Mouse (Mus musculus): ENCODE measurements around the gene Gm21293.
"Not testable (repeated sequence)": the region's sequence is repeated elsewhere in the genome, so short reads cannot be mapped to it uniquely, and the experiment has no call there.

Gm21293 gene

GRCm38 (mm10) chr10:104142687-104143086, at the start of gene Gm21293:
Gene Gm21293 (plus strand): TSS chr10:104142987.
- in situ Hi-C loops (cut with MboI; ENCODE audit: low sequenced_read_pairs), result not testable (repeated sequence)

- in situ Hi-C loops (cut with MboI; ENCODE audit: low sequenced_read_pairs), result no loop called here
Measured at GRCm38 (mm10) chr10:104110044-104110443, 32.7 kb upstream of the Gm21293 start.

- in situ Hi-C loops (cut with MboI; ENCODE audit: low sequenced_read_pairs), result no loop called here
Measured at GRCm38 (mm10) chr10:104118312-104118711, 24.5 kb upstream of the Gm21293 start.

DNA sequence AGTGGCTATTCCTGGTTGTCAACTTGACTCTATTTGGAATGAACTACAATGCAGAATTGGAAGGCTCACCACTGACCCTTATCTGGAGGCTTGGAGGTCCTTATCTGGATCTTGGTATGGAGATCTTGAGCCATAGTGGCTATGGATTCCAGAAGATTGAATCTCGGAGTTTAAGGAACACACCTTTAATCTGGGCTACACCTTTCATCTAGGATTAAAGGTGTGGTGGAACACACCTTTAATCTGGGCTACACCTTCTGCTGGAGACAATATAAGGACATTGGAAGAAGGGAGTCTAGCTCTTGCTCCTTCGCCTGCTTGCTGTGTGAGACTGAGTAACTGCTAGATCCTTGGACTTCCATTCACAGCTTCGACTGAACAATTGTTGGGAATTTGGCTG, 8.4 kb downstream of the Gm21293 start, which contains the start of gene Gm6763:
TSS of gene Gm6763 (plus strand) at position 301 of the 400 bp plus-strand sequence.
- in situ Hi-C loops (cut with MboI; ENCODE audit: low sequenced_read_pairs), result not testable (repeated sequence)

- in situ Hi-C loops (cut with MboI; ENCODE audit: low sequenced_read_pairs), result not testable (repeated sequence)
Measured at GRCm38 (mm10) chr10:104159706-104160105, 16.9 kb downstream of the Gm21293 start, which contains the start of gene Gm8764. Gene Gm8764 (plus strand): TSS chr10:104160006.

DNA sequence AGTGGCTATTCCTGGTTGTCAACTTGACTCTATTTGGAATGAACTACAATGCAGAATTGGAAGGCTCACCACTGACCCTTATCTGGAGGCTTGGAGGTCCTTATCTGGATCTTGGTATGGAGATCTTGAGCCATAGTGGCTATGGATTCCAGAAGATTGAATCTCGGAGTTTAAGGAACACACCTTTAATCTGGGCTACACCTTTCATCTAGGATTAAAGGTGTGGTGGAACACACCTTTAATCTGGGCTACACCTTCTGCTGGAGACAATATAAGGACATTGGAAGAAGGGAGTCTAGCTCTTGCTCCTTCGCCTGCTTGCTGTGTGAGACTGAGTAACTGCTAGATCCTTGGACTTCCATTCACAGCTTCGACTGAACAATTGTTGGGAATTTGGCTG, 25.4 kb downstream of the Gm21293 start, which contains the start of gene Gm21304:
TSS of gene Gm21304 (plus strand) at position 301 of the 400 bp plus-strand sequence.
- in situ Hi-C loops (cut with MboI; ENCODE audit: low sequenced_read_pairs), result not testable (repeated sequence)

DNA sequence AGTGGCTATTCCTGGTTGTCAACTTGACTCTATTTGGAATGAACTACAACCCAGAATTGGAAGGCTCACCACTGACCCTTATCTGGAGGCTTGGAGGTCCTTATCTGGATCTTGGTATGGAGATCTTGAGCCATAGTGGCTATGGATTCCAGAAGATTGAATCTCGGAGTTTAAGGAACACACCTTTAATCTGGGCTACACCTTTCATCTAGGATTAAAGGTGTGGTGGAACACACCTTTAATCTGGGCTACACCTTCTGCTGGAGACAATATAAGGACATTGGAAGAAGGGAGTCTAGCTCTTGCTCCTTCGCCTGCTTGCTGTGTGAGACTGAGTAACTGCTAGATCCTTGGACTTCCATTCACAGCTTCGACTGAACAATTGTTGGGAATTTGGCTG, 33.9 kb downstream of the Gm21293 start, which contains the start of gene Gm21312:
TSS of gene Gm21312 (plus strand) at position 301 of the 400 bp plus-strand sequence.
- in situ Hi-C loops (cut with MboI; ENCODE audit: low sequenced_read_pairs), result not testable (repeated sequence)

DNA sequence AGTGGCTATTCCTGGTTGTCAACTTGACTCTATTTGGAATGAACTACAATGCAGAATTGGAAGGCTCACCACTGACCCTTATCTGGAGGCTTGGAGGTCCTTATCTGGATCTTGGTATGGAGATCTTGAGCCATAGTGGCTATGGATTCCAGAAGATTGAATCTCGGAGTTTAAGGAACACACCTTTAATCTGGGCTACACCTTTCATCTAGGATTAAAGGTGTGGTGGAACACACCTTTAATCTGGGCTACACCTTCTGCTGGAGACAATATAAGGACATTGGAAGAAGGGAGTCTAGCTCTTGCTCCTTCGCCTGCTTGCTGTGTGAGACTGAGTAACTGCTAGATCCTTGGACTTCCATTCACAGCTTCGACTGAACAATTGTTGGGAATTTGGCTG, 42.4 kb downstream of the Gm21293 start, which contains the start of gene Gm20765:
TSS of gene Gm20765 (plus strand) at position 301 of the 400 bp plus-strand sequence.
- in situ Hi-C loops (cut with MboI; ENCODE audit: low sequenced_read_pairs), result not testable (repeated sequence)

DNA sequence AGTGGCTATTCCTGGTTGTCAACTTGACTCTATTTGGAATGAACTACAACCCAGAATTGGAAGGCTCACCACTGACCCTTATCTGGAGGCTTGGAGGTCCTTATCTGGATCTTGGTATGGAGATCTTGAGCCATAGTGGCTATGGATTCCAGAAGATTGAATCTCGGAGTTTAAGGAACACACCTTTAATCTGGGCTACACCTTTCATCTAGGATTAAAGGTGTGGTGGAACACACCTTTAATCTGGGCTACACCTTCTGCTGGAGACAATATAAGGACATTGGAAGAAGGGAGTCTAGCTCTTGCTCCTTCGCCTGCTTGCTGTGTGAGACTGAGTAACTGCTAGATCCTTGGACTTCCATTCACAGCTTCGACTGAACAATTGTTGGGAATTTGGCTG, 51.0 kb downstream of the Gm21293 start, which contains the start of gene Gm4340:
TSS of gene Gm4340 (plus strand) at position 301 of the 400 bp plus-strand sequence.
- in situ Hi-C loops (cut with MboI; ENCODE audit: low sequenced_read_pairs), result not testable (repeated sequence)
